Mouse (Mus musculus): Measurements from ENCODE around the gene Tmem117.

DNA sequence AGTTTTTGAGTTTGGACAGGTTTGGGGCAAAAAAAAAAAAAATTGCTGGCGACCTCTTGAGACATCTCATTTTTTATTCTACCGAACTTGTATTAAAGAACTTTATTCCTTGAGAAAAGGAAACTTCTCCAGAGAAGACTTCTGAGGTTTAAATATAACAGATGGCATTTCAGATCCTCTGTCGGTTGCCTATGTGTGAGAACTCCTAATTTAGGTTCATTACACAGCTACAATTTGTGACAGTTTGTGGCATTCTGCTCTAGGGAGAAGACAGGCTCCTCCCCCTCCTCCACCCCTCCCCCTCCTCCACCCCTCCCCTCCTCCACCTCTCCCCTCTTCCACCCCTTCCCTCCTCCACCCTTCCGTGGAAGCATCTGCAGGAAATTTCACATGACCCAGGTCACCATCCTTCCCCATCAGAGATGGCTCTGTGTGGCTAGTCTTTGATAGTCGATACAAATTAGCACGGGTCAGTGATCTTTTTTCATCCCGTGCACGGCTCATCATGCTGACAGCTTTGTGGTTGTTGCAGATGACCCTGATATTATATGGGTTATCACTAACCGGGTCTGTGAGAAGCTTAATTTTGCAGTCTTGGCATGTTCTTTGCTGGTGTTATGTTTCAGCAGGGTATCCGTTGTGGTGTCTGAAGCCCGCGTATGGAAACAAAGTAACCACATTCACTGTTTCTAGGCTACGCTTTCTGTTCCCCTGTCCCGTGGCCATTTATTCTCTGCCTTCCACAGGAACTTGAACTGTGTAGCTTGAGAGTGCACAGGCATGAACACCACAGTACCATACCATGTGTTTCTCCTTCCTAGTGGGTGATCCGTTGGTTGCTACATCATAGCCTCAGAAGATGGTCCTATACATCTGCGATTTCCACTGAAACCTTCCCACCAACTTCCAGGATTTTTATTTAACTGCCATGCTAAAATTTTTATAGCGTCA is 147.4 kb downstream of the Tmem117 start:
- TF ChIP-seq CTCF (IDR thresholded peaks at IDR 0.05; ENCODE audit: control insufficient read depth, insufficient read depth, insufficient replicate concordance, low read depth, low read length) (no peak), POLR2A (IDR thresholded peaks at IDR 0.05; ENCODE audit: control insufficient read depth, low read depth, low read length) (no peak)

Measured in testis, adult 2 months (tissue).